Mouse (Mus musculus) heart, postnatal 0 days (tissue): Measurements from ENCODE around the gene Anln. TPM values are rescaled to one million over a fixed set of nuclear protein-coding genes. Genes with fewer than 3 reads are reported as not detected.

Source experiments
- ATAC-seq: fragments of 200-750 bp; cut with Nextera tagmentation; 2 replicates; pipeline ENCODE4 v1.8.0; 2017; ENCODE audit warnings: low read depth, moderate number of reproducible peaks, moderate library complexity; ENCODE audit not compliant: insufficient read depth
- DNase-seq: peaks from one replicate; pipeline ENCODE4 v3.0.0-alpha.2; 2016; ENCODE audit warnings: low spot score
- H3K27ac ChIP-seq: fragments of 300-500 bp; sonication (generic); 2 replicates; pipeline ENCODE4 v1.5.1; 2014; ENCODE audit warnings: low read depth, mild to moderate bottlenecking
- H3K27me3 ChIP-seq: fragments of 300-500 bp; sonication (generic); 2 replicates; pipeline ENCODE4 v1.6.1; 2014; ENCODE audit warnings: low read length, mixed read lengths; ENCODE audit not compliant: control insufficient read depth, insufficient read depth
- H3K36me3 ChIP-seq: fragments of 300-500 bp; sonication (generic); replicated peaks from 2 replicates; pipeline ENCODE4 v1.6.1; 2014; ENCODE audit warnings: low read length, mixed read lengths; ENCODE audit not compliant: control insufficient read depth, insufficient read depth
- H3K4me1 ChIP-seq: fragments of 300-500 bp; sonication (generic); 2 replicates; pipeline ENCODE4 v1.6.1; 2014; ENCODE audit warnings: antibody characterized with exemption; ENCODE audit not compliant: control insufficient read depth, insufficient read depth
- H3K4me2 ChIP-seq: fragments of 300-500 bp; sonication (generic); 2 replicates; pipeline ENCODE4 v1.6.1; 2014; ENCODE audit warnings: low read depth, mild to moderate bottlenecking, low read length, moderate library complexity
- H3K4me3 ChIP-seq: fragments of 300-500 bp; sonication (generic); 2 replicates; pipeline ENCODE4 v1.5.1; 2014; ENCODE audit warnings: low read depth, low read length
- H3K9ac ChIP-seq: fragments of 300-500 bp; sonication (generic); replicated peaks from 2 replicates; pipeline ENCODE4 v1.6.1; 2014; ENCODE audit warnings: low read depth, low read length, mixed read lengths
- H3K9me3 ChIP-seq: fragments of 300-500 bp; sonication (generic); replicated peaks from 2 replicates; pipeline ENCODE4 v1.6.1; 2016; ENCODE audit warnings: low read length; ENCODE audit not compliant: control insufficient read depth
- CTCF ChIP-seq: IDR thresholded peaks from 2 replicates; pipeline ENCODE4 v1.5.1; 2016; ENCODE audit warnings: antibody characterized with exemption, control low read depth, low read depth
- EP300 ChIP-seq: IDR thresholded peaks from 2 replicates; pipeline ENCODE4 v1.6.1; 2016; ENCODE audit warnings: antibody characterized with exemption, low read depth
- whole genome bisulfite sequencing: fragments of 180-500 bp; shearing (Covaris S2); extraction: QIAGEN DNeasy Blood & Tissue Kit; methylation state at CpG from one replicate; pipeline ENCODE4 v1.1.7; 2014; 5-methylcytosine and 5-hydroxymethylcytosine counted together
- polyA plus RNA-seq: library from polyadenylated mRNA; unstranded; fragments of >200 nt; fragmentation: Nextera tagmentation; extraction: Ambion mirVana; gene quantifications from 2 replicates; pipeline ENCODE4 v1.2.1, GENCODE M21; 2015
- total RNA-seq: library from RNA; depleted of rRNA; stranded (reverse); fragments of >200 nt; gene quantifications from 2 replicates; pipeline ENCODE4 v1.2.3, GENCODE M21; 2014; ENCODE audit warnings: low replicate concordance

The Anln gene
- total and polyA plus RNA-seq, 2 experiments from 2014 or later, result 12.9 to 35.0 TPM

DNA sequence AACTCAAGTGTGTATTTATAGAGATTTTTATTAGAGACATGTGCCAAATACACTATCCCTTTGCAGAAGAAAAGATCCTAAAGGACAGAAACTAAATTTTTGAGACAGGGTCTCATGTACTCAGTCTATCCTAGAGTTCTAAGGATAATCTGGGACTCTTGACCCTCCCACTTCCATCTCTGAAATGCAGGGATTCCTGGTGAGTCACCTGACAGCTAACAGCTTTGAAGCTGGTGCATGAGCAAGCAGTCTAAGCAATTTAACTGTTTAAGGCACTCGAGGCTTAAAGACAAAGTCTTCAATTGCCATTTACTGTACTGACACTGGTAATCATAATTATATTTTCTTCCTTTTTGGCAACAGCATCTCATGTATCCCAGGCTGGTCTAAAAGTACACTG is 33.6 kb upstream of the Anln start:
- ATAC-seq (no peak), DNase-seq (no peak)

DNA sequence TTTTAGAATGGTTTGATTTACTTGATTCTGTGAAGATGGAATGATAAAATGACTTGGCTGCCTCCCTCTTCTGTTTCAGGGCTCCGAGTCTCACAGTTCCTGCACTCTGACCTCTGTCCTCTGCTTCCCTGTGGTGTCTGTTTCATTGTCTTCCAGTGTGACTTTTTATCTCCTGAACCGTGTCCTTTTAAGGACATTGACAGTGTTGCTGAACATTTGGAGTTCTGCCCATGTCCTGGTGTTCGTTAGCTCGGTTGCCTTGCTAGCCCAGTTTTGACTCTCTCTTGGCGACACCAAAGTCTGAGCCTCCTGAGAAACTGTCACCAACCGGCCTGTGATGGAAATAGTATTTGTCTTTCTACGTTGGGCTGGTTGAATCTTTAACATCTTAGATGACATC is 31.5 kb upstream of the Anln start:
- TF ChIP-seq CTCF (no peak), EP300 (no peak)
- ATAC-seq (peak; percentile 24; the same call in 1 of the 2 replicates), DNase-seq (peak; percentile 22)
- Histone ChIP-seq H3K27ac (no peak overlapping the region), H3K9me3 (no peaks in the 10 kb centered on the region), H3K4me2 (no peak overlapping the region), H3K4me1 (0 out of 2 replicates have a peak, but pooled peaks cover 5% of the 10 kb centered on the region), H3K27me3 (no peaks in the 10 kb centered on the region), H3K4me3 (no peak overlapping the region), H3K36me3 (no peaks in the 10 kb centered on the region), H3K9ac (no peak overlapping the region)
- WGBS, result 21% methylated on average over 7 of the region's 7 CpGs

More for the DNA sequence above, 33.6 kb upstream of the Anln start:
- H3K9ac ChIP-seq, result no peak overlapping the region
- H3K4me3 ChIP-seq, result no peak overlapping the region
- no peak overlapping the region for H3K27ac ChIP-seq
- H3K36me3 ChIP-seq, result no peaks in the 10 kb centered on the region
- no peaks in the 10 kb centered on the region for H3K27me3 ChIP-seq
- WGBS, result 21% methylated on average over 1 of the region's 1 CpGs
- 0 out of 2 replicates have a peak, but pooled peaks cover 5% of the 10 kb centered on the region for H3K4me1 ChIP-seq
- TF ChIP-seq CTCF (no peak), EP300 (no peak)
- no peak overlapping the region for H3K4me2 ChIP-seq
- H3K9me3 ChIP-seq, result no peaks in the 10 kb centered on the region

GRCm38 (mm10) chr9:22419877-22420276 is 30.9 kb upstream of the Anln start:
- TF ChIP-seq EP300 (no peak), CTCF (no peak)
- DNase-seq (no peak), ATAC-seq (no peak)
- H3K36me3 ChIP-seq, result no peaks in the 10 kb centered on the region
- no peak overlapping the region for H3K9ac ChIP-seq
- no peaks in the 10 kb centered on the region for H3K9me3 ChIP-seq
- no peaks in the 10 kb centered on the region for H3K27me3 ChIP-seq
- H3K27ac ChIP-seq, result no peak overlapping the region
- no peak overlapping the region for H3K4me2 ChIP-seq
- no peak overlapping the region for H3K4me3 ChIP-seq
- 0 out of 2 replicates have a peak, but pooled peaks cover 5% of the 10 kb centered on the region for H3K4me1 ChIP-seq
- 76% methylated on average over 3 of the region's 3 CpGs for WGBS

- WGBS, result 46% methylated on average over 6 of the region's 6 CpGs
- ATAC-seq (no peak), DNase-seq (no peak)
- Histone ChIP-seq H3K9ac (no peak overlapping the region), H3K4me1 (0 out of 2 replicates have a peak, but pooled peaks cover 5% of the 10 kb centered on the region), H3K27ac (no peak overlapping the region), H3K4me3 (no peak overlapping the region), H3K36me3 (no peaks in the 10 kb centered on the region), H3K4me2 (no peak overlapping the region), H3K27me3 (no peaks in the 10 kb centered on the region), H3K9me3 (no peaks in the 10 kb centered on the region)
- no peak for TF ChIP-seq CTCF
- TF ChIP-seq EP300, result no peak
Observed at GRCm38 (mm10) chr9:22417547-22417946, 28.6 kb upstream of the Anln start.

DNA sequence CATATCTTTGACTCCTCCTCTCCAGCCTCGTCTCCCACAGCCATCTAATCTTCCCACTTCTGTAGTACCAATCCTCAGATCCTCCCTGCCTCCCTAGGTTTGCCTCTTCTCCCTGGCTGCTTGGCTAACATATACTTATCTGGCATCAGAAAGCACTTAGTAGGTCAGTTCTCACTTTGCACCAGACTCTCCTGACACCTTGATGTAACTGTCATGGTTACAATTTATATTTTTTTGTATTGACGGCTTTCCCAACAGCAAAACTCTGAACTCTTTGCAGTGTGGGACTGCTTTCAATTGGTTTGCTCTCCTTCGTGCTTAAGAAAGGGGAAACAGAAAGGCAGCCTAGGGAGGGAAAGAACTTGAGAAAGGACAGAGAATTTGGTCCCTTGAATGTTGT is 27.2 kb upstream of the Anln start:
- 64% methylated on average over 3 of the region's 3 CpGs for WGBS
- H3K27ac ChIP-seq, result no peak overlapping the region
- TF ChIP-seq CTCF, result no peak
- TF ChIP-seq EP300, result no peak

More for the DNA sequence above, 27.2 kb upstream of the Anln start:
- H3K9ac ChIP-seq, result no peak overlapping the region
- H3K4me1 ChIP-seq, result peaks cover 7% of the 10 kb centered on the region
- H3K36me3 ChIP-seq, result no peaks in the 10 kb centered on the region
- no peak overlapping the region for H3K4me2 ChIP-seq
- ATAC-seq (no peak), DNase-seq (no peak)
- no peaks in the 10 kb centered on the region for H3K9me3 ChIP-seq
- no peaks in the 10 kb centered on the region for H3K27me3 ChIP-seq
- H3K4me3 ChIP-seq, result no peak overlapping the region
